Mouse (Mus musculus) heart, embryonic 12.5 days (tissue): ENCODE measurements around the gene Sema4f. TPM values are rescaled to one million over a fixed set of nuclear protein-coding genes. Genes with fewer than 3 reads are reported as not detected.

Experiments
- ATAC-seq: fragments of 200-750 bp; cut with Nextera tagmentation; 2 replicates; pipeline ENCODE4 v1.8.0; 2017; ENCODE audit warnings: moderate TSS enrichment, moderate library complexity; ENCODE audit not compliant: insufficient number of reproducible peaks, low FRiP score
- H3K27ac ChIP-seq: fragments of 300-500 bp; sonication (generic); 2 replicates; pipeline ENCODE4 v1.5.1; 2016; ENCODE audit warnings: mild to moderate bottlenecking, moderate library complexity; ENCODE audit not compliant: poor library complexity, severe bottlenecking
- H3K27me3 ChIP-seq: fragments of 300-500 bp; sonication (generic); replicated peaks from 2 replicates; pipeline ENCODE4 v1.6.1; 2016; ENCODE audit warnings: mild to moderate bottlenecking, moderate library complexity
- H3K36me3 ChIP-seq: fragments of 300-500 bp; sonication (generic); 2 replicates; pipeline ENCODE4 v1.6.1; 2016; ENCODE audit warnings: mild to moderate bottlenecking, moderate library complexity
- H3K4me1 ChIP-seq: fragments of 300-500 bp; sonication (generic); replicated peaks from 2 replicates; pipeline ENCODE4 v1.6.1; 2016; ENCODE audit warnings: mild to moderate bottlenecking
- H3K4me2 ChIP-seq: fragments of 300-500 bp; sonication (generic); 2 replicates; pipeline ENCODE4 v1.6.1; 2016; ENCODE audit warnings: mild to moderate bottlenecking, moderate library complexity
- H3K4me3 ChIP-seq: fragments of 300-500 bp; sonication (generic); 2 replicates; pipeline ENCODE4 v1.5.1; 2016; ENCODE audit warnings: mild to moderate bottlenecking
- H3K9ac ChIP-seq: fragments of 300-500 bp; sonication (generic); 2 replicates; pipeline ENCODE4 v1.6.1; 2016; ENCODE audit warnings: mild to moderate bottlenecking, moderate library complexity
- H3K9me3 ChIP-seq: fragments of 300-500 bp; sonication (generic); replicated peaks from 2 replicates; pipeline ENCODE4 v1.6.1; 2016; ENCODE audit warnings: mild to moderate bottlenecking, moderate library complexity
- WGBS: fragments of 180-500 bp; shearing (Covaris S2); methylation state at CpG from one replicate; pipeline ENCODE4 v1.1.7; 2016; 5-methylcytosine and 5-hydroxymethylcytosine counted together
- polyA plus RNA-seq: library from polyadenylated mRNA; unstranded; fragments of >200 nt; fragmentation: Nextera tagmentation; extraction: Ambion mirVana; gene quantifications from 2 replicates; pipeline ENCODE4 v1.2.1, GENCODE M21; 2016

Gene Sema4f
- polyA plus RNA-seq, 1 experiment from 2014 or later, result 0.37 TPM

DNA sequence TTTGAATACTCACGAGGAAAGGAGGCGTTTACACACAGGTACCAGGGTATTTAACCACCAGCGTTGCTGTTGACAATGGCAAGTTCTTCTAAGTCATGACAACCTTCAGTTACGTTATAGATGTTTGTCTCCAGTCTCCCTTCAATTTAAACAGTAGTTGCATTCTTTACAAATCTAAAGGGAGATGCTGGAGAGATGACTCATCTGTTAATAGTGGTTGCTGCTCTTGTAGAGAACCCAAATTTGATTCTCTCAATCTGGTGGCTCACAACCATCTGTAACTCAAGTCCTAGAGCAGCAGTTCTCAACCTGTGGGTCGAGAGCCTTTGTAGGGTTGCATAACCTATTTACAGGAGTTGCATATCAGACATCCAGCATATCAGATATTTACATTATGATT is 71.1 kb downstream of the Sema4f start:
- Histone ChIP-seq H3K4me1 (peaks cover 9% of the 10 kb centered on the region; the same call in 1 of the 2 replicates), H3K27ac (no peak overlapping the region), H3K9me3 (peaks cover 6% of the 10 kb centered on the region; the same call in 1 of the 2 replicates), H3K36me3 (no peaks in the 10 kb centered on the region), H3K4me2 (no peak overlapping the region), H3K4me3 (no peak overlapping the region), H3K27me3 (no peaks in the 10 kb centered on the region), H3K9ac (no peak overlapping the region)
- ATAC-seq, result no peak
- WGBS, result 69% methylated on average over 5 of the region's 5 CpGs

- Histone ChIP-seq H3K27ac (0 out of 2 replicates have a peak overlapping the region, but pooled peaks have one; percentile 12), H3K9ac (no peak overlapping the region), H3K27me3 (no peaks in the 10 kb centered on the region), H3K4me3 (no peak overlapping the region), H3K4me1 (peaks cover 22% of the 10 kb centered on the region), H3K9me3 (peaks cover 6% of the 10 kb centered on the region; the same call in 1 of the 2 replicates), H3K36me3 (no peaks in the 10 kb centered on the region), H3K4me2 (no peak overlapping the region)
- WGBS, result 62% methylated on average over 8 of the region's 8 CpGs
- no peak for ATAC-seq
Observed at GRCm38 (mm10) chr6:82863380-82863874, 76.1 kb downstream of the Sema4f start.

- no peak; the same call in 1 of the 2 replicates for ATAC-seq
- no peak overlapping the region for H3K9ac ChIP-seq
- 32% methylated on average over 7 of the region's 7 CpGs for WGBS
- no peak overlapping the region for H3K4me3 ChIP-seq
- H3K4me1 ChIP-seq, result peaks cover 22% of the 10 kb centered on the region
- H3K9me3 ChIP-seq, result peaks cover 4% of the 10 kb centered on the region; the same call in 1 of the 2 replicates
- no peaks in the 10 kb centered on the region for H3K36me3 ChIP-seq
- H3K4me2 ChIP-seq, result no peak overlapping the region; the same call in 1 of the 2 replicates
- H3K27me3 ChIP-seq, result no peaks in the 10 kb centered on the region
- H3K27ac ChIP-seq, result peak overlapping the region; percentile 46
Observed at GRCm38 (mm10) chr6:82862475-82862874, 77.1 kb downstream of the Sema4f start.

- no peaks in the 10 kb centered on the region for H3K36me3 ChIP-seq
- no peaks in the 10 kb centered on the region for H3K27me3 ChIP-seq
- H3K4me3 ChIP-seq, result no peak overlapping the region
- H3K9me3 ChIP-seq, result peaks cover 3% of the 10 kb centered on the region; the same call in 1 of the 2 replicates
- peak overlapping the region; percentile 46 for H3K27ac ChIP-seq
- no peak for ATAC-seq
- H3K4me1 ChIP-seq, result peaks cover 22% of the 10 kb centered on the region
- no peak overlapping the region for H3K9ac ChIP-seq
- H3K4me2 ChIP-seq, result no peak overlapping the region
- WGBS, result 40% methylated on average over 3 of the region's 3 CpGs
Observed at GRCm38 (mm10) chr6:82862042-82862441, 77.5 kb downstream of the Sema4f start.

Other genes with a start within 250 kb of the Sema4f start
- 106 and 112 TPM in 2 replicates for gene Pole4, start 234.4 kb downstream of the Sema4f start, polyA plus RNA-seq
- gene Hk2, start 165.3 kb downstream of the Sema4f start, polyA plus RNA-seq, result 35.0 and 35.2 TPM in 2 replicates
- 0.57 and 1.4 TPM in 2 replicates for gene M1ap, start 7.1 kb upstream of the Sema4f start, polyA plus RNA-seq
- gene Dok1, start 93.7 kb upstream of the Sema4f start, polyA plus RNA-seq, result 8.1 and 11.3 TPM in 2 replicates
- 5.7 and 8.0 TPM in 2 replicates for gene Loxl3, start 94.4 kb upstream of the Sema4f start, polyA plus RNA-seq
- gene Aup1, start 114.8 kb upstream of the Sema4f start, polyA plus RNA-seq, result 120 and 131 TPM in 2 replicates
- 86.7 and 86.9 TPM in 2 replicates for gene Htra2, start 115.5 kb upstream of the Sema4f start, polyA plus RNA-seq
- 0.48 and 0.64 TPM in 2 replicates for gene Dqx1, start 118.1 kb upstream of the Sema4f start, polyA plus RNA-seq
- 0.18 and 0.24 TPM in 2 replicates for gene Tlx2, start 130.5 kb upstream of the Sema4f start, polyA plus RNA-seq
- gene Pcgf1, start 138.1 kb upstream of the Sema4f start, polyA plus RNA-seq, result 12.5 and 14.9 TPM in 2 replicates
- gene Lbx2, start 146.6 kb upstream of the Sema4f start, polyA plus RNA-seq, result 0.36 TPM in 1 of 2 replicates, not detected in the other
- 1.3 and 1.9 TPM in 2 replicates for gene Ccdc142, start 161.8 kb upstream of the Sema4f start, polyA plus RNA-seq
- gene Gm42688, start 161.8 kb upstream of the Sema4f start, polyA plus RNA-seq, result 2.2 and 2.4 TPM in 2 replicates
- gene Mrpl53, start 169.3 kb upstream of the Sema4f start, polyA plus RNA-seq, result 155 and 156 TPM in 2 replicates
- gene Mogs, start 175.7 kb upstream of the Sema4f start, polyA plus RNA-seq, result 30.7 and 30.8 TPM in 2 replicates
- gene Wbp1, start 181.8 kb upstream of the Sema4f start, polyA plus RNA-seq, result 87.6 and 91.3 TPM in 2 replicates
- 11.1 and 12.1 TPM in 2 replicates for gene Ino80b, start 185.7 kb upstream of the Sema4f start, polyA plus RNA-seq
- gene Rtkn, start 195.7 kb upstream of the Sema4f start, polyA plus RNA-seq, result 20.3 and 22.0 TPM in 2 replicates
- gene Wdr54, start 216.6 kb upstream of the Sema4f start, polyA plus RNA-seq, result 4.2 and 6.8 TPM in 2 replicates
- 0.17 and 0.39 TPM in 2 replicates for gene 1700003E16Rik, start 216.6 kb upstream of the Sema4f start, polyA plus RNA-seq
- 86.9 and 89.0 TPM in 2 replicates for gene Dctn1, start 226.2 kb upstream of the Sema4f start, polyA plus RNA-seq